Mouse (Mus musculus): ENCODE data around the gene Eef2k. TPM values are rescaled to one million over a fixed set of nuclear protein-coding genes. Genes with fewer than 3 reads are reported as not detected.

Eef2k gene
- polyA plus RNA-seq, 1 experiment from 2014 or later: 19.2 TPM

GRCm38 (mm10) chr7:120830431-120831381 lies 11.9 kb upstream of the Eef2k start:
- WGBS: 2% methylated on average over 46 of the region's 46 CpGs
- Histone ChIP-seq H3K9ac (peak overlapping the region; percentile 62), H3K27me3 (peaks cover 51% of the 10 kb centered on the region), H3K9me3 (replicated peaks) (no peaks in the 10 kb centered on the region), H3K4me1 (peaks cover 14% of the 10 kb centered on the region), H3K36me3 (ENCODE audit: poor library complexity, severe bottlenecking) (no peaks in the 10 kb centered on the region), H3K4me3 (peak overlapping the region; percentile 60), H3K27ac (no peak overlapping the region; the same call in 1 of the 2 replicates), H3K4me2 (peak overlapping the region; percentile 92)
- no peak for ATAC-seq

- ATAC-seq: no peak
- no peaks in the 10 kb centered on the region for H3K36me3 ChIP-seq (ENCODE audit: poor library complexity, severe bottlenecking)
- peak overlapping the region; percentile 25; the same call in 1 of the 2 replicates for H3K27ac ChIP-seq
- peak overlapping the region; percentile 59 for H3K4me2 ChIP-seq
- H3K4me3 ChIP-seq: peak overlapping the region; percentile 55
- no peaks in the 10 kb centered on the region for H3K9me3 ChIP-seq (replicated peaks)
- peaks cover 36% of the 10 kb centered on the region for H3K27me3 ChIP-seq
- peak overlapping the region; percentile 52; the same call in 1 of the 2 replicates for H3K9ac ChIP-seq
- H3K4me1 ChIP-seq: peaks cover 14% of the 10 kb centered on the region
- WGBS: 44% methylated on average over 6 of the region's 6 CpGs
Measured at GRCm38 (mm10) chr7:120834426-120834825, 8.2 kb upstream of the Eef2k start.

GRCm38 (mm10) chr7:120834863-120835372 lies 7.7 kb upstream of the Eef2k start:
- H3K36me3 ChIP-seq (ENCODE audit: poor library complexity, severe bottlenecking): no peaks in the 10 kb centered on the region
- ATAC-seq: peak; percentile 89
- H3K4me3 ChIP-seq: peak overlapping the region; percentile 55
- peak overlapping the region; percentile 59 for H3K4me2 ChIP-seq
- peak overlapping the region; percentile 52 for H3K9ac ChIP-seq
- H3K27me3 ChIP-seq: peaks cover 31% of the 10 kb centered on the region
- H3K9me3 ChIP-seq (replicated peaks): no peaks in the 10 kb centered on the region
- peak overlapping the region; percentile 25; the same call in 1 of the 2 replicates for H3K27ac ChIP-seq
- peaks cover 14% of the 10 kb centered on the region for H3K4me1 ChIP-seq
- 6% methylated on average over 14 of the region's 14 CpGs for WGBS

GRCm38 (mm10) chr7:120835449-120836359 lies 6.9 kb upstream of the Eef2k start:
- Histone ChIP-seq H3K27me3 (peaks cover 23% of the 10 kb centered on the region), H3K27ac (peak overlapping the region; percentile 37), H3K9me3 (replicated peaks) (no peaks in the 10 kb centered on the region), H3K9ac (peak overlapping the region; percentile 66), H3K4me1 (peaks cover 8% of the 10 kb centered on the region), H3K36me3 (ENCODE audit: poor library complexity, severe bottlenecking) (no peaks in the 10 kb centered on the region), H3K4me3 (peak overlapping the region; percentile 55), H3K4me2 (peak overlapping the region; percentile 59)
- WGBS: 1% methylated on average over 41 of the region's 41 CpGs
- peak; percentile 90 for ATAC-seq

- Histone ChIP-seq H3K9ac (peak overlapping the region; percentile 66; the same call in 1 of the 2 replicates), H3K27ac (no peak overlapping the region), H3K4me3 (peak overlapping the region; percentile 55), H3K9me3 (replicated peaks) (no peaks in the 10 kb centered on the region), H3K4me1 (peaks cover 2% of the 10 kb centered on the region; the same call in 1 of the 2 replicates), H3K4me2 (peak overlapping the region; percentile 59), H3K27me3 (peaks cover 17% of the 10 kb centered on the region), H3K36me3 (ENCODE audit: poor library complexity, severe bottlenecking) (no peaks in the 10 kb centered on the region)
- WGBS: 4% methylated on average over 12 of the region's 12 CpGs
- no peak for ATAC-seq
Measured at GRCm38 (mm10) chr7:120836361-120836760, 6.3 kb upstream of the Eef2k start.

GRCm38 (mm10) chr7:120838436-120839160 lies 4.0 kb upstream of the Eef2k start:
- H3K4me1 ChIP-seq: peaks cover 3% of the 10 kb centered on the region
- WGBS: 79% methylated on average over 5 of the region's 5 CpGs
- H3K27me3 ChIP-seq: no peaks in the 10 kb centered on the region
- H3K36me3 ChIP-seq (ENCODE audit: poor library complexity, severe bottlenecking): no peaks in the 10 kb centered on the region
- no peak overlapping the region for H3K4me2 ChIP-seq
- H3K4me3 ChIP-seq: no peak overlapping the region
- no peak for ATAC-seq
- H3K9me3 ChIP-seq (replicated peaks): no peaks in the 10 kb centered on the region
- no peak overlapping the region for H3K9ac ChIP-seq
- no peak overlapping the region for H3K27ac ChIP-seq

GRCm38 (mm10) chr7:120839786-120840185 lies 2.8 kb upstream of the Eef2k start:
- WGBS: 82% methylated on average over 2 of the region's 2 CpGs
- Histone ChIP-seq H3K4me2 (no peak overlapping the region), H3K36me3 (ENCODE audit: poor library complexity, severe bottlenecking) (no peaks in the 10 kb centered on the region), H3K4me1 (peaks cover 15% of the 10 kb centered on the region), H3K9ac (no peak overlapping the region), H3K4me3 (no peak overlapping the region), H3K27me3 (no peaks in the 10 kb centered on the region), H3K27ac (no peak overlapping the region), H3K9me3 (replicated peaks) (no peaks in the 10 kb centered on the region)
- no peak for ATAC-seq

- Histone ChIP-seq H3K4me3 (peak overlapping the region; percentile 73), H3K9ac (peak overlapping the region; percentile 86), H3K27ac (peak overlapping the region; percentile 98), H3K36me3 (ENCODE audit: poor library complexity, severe bottlenecking) (peaks cover 3% of the 10 kb centered on the region; the same call in 1 of the 2 replicates), H3K4me2 (peak overlapping the region; percentile 76), H3K27me3 (peaks cover 5% of the 10 kb centered on the region; the same call in 1 of the 2 replicates), H3K4me1 (peaks cover 20% of the 10 kb centered on the region), H3K9me3 (replicated peaks) (no peaks in the 10 kb centered on the region)
- ATAC-seq: peak; percentile 87
- WGBS: under 1% methylated on average over 40 of the region's 40 CpGs
Measured at GRCm38 (mm10) chr7:120843037-120843621, 498 bp downstream of the Eef2k start.

GRCm38 (mm10) chr7:120843852-120844435 lies 1.3 kb downstream of the Eef2k start:
- H3K9ac ChIP-seq: peak overlapping the region; percentile 86
- peak; percentile 7 for ATAC-seq
- peak overlapping the region; percentile 98 for H3K27ac ChIP-seq
- peaks cover 5% of the 10 kb centered on the region; the same call in 1 of the 2 replicates for H3K27me3 ChIP-seq
- H3K4me1 ChIP-seq: peaks cover 20% of the 10 kb centered on the region
- peak overlapping the region; percentile 76 for H3K4me2 ChIP-seq
- H3K9me3 ChIP-seq (replicated peaks): no peaks in the 10 kb centered on the region
- 1% methylated on average over 16 of the region's 16 CpGs for WGBS
- H3K36me3 ChIP-seq (ENCODE audit: poor library complexity, severe bottlenecking): peaks cover 3% of the 10 kb centered on the region; the same call in 1 of the 2 replicates
- H3K4me3 ChIP-seq: peak overlapping the region; percentile 73

- Histone ChIP-seq H3K4me3 (peak overlapping the region; percentile 73; the same call in 1 of the 2 replicates), H3K9me3 (replicated peaks) (no peaks in the 10 kb centered on the region), H3K36me3 (ENCODE audit: poor library complexity, severe bottlenecking) (peaks cover 3% of the 10 kb centered on the region; the same call in 1 of the 2 replicates), H3K9ac (peak overlapping the region; percentile 86), H3K27ac (no peak overlapping the region), H3K4me2 (peak overlapping the region; percentile 76), H3K4me1 (peaks cover 20% of the 10 kb centered on the region), H3K27me3 (peaks cover 5% of the 10 kb centered on the region; the same call in 1 of the 2 replicates)
- ATAC-seq: no peak
- 7% methylated on average over 9 of the region's 9 CpGs for WGBS
Measured at GRCm38 (mm10) chr7:120844689-120845088, 2.1 kb downstream of the Eef2k start.

Data from forebrain, embryonic 13.5 days (tissue).